Comparison of ENCODE assay signal across 8 mouse cellular contexts in the genomic region with DNA sequence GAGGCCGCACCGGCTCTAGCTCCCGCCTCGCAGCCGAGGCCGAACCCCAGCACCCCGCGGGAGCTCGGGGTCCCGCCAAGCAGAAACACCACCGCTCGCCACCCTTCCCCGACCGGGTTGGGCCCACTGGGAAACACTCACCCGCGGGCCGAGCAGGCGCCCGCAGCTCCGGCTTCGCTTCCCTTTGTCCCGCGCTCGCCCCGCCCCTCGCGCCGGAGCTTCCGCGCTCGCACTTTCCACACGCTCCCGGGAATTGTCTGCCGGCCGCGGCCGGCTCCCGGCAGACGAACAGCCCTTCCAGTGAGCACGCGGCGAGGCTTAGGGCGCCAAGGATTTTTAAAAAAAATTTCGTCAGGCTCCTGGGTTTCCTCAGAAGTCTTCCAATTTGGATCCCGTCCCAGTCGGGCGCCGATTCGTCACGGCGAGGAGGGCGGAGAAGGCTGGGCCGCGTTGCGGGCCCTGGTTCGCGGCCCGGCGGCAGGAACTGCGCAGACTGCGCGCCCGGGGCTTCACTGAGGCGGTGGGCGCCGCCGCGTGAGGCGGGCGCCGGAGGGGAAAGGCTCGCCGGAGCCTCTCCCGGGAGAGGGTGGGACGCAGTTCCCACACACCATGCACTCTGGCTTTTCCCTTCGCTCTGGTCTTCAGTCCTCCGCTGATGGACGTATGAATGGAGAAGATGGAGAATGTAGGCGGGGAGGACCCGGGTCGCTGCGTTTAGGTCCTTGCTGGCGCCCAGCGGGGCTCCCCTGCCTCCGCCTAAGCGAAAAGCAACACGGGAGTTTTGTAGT. TPM values are rescaled to one million over a fixed set of nuclear protein-coding genes. Genes with fewer than 3 reads are reported as not detected.
A peak's percentile ranks its signal among the peaks of the same experiment; 100 is the strongest.
DNase-seq lines count a peak whose midpoint lies in the region; ATAC-seq and TF ChIP-seq lines count a peak whose summit lies in the region.

A gene (minus strand): TSS at position 757 of the 788 bp plus-strand sequence.

- H3K27ac ChIP-seq in forebrain, embryonic 15.5 days (replicated peaks) = peak within 1 kb of the TSS; percentile 97
- peak within 1 kb of the TSS; percentile 99 for H3K27ac ChIP-seq in neural tube, embryonic 14.5 days (ENCODE audit: low read depth, low read length)
- H3K27ac ChIP-seq in testis, adult 2 months (ENCODE audit: control insufficient read depth, insufficient read depth, low read depth, low read length) = peak within 1 kb of the TSS; percentile 85

- no peak; the same call in 1 of the 2 replicates for TF ChIP-seq POLR2A in testis, adult 2 months (IDR thresholded peaks at IDR 0.05; ENCODE audit: control insufficient read depth, low read depth, low read length)

- H3K36me3 ChIP-seq in G1E (replicated peaks) = peaks cover 25% of the 10 kb centered on the region
- peaks cover 14% of the 10 kb centered on the region for H3K36me3 ChIP-seq in forebrain, embryonic 15.5 days
- 0 out of 2 replicates have a peak, but pooled peaks cover 14% of the 10 kb centered on the region for H3K36me3 ChIP-seq in neural tube, embryonic 14.5 days (ENCODE audit: control insufficient read depth, insufficient read depth, low read length)
- H3K36me3 ChIP-seq in testis, adult 2 months (ENCODE audit: control insufficient read depth, insufficient read depth, low read length) = peaks cover 1% of the 10 kb centered on the region

- under 1% methylated on average over 86 of the region's 87 CpGs for WGBS in forebrain, embryonic 15.5 days
- WGBS in neural tube, embryonic 14.5 days = under 1% methylated on average over 83 of the region's 87 CpGs

- no peak for TF ChIP-seq CTCF in G1E (IDR thresholded peaks at IDR 0.05; ENCODE audit: low read depth, low read length)
- no peak for TF ChIP-seq CTCF in testis, adult 2 months (IDR thresholded peaks at IDR 0.05; ENCODE audit: control insufficient read depth, insufficient read depth, insufficient replicate concordance, low read depth, low read length)

- H3K9ac ChIP-seq in forebrain, embryonic 15.5 days (replicated peaks) = peak within 1 kb of the TSS; percentile 98
- peak within 1 kb of the TSS; percentile 99 for H3K9ac ChIP-seq in neural tube, embryonic 14.5 days (replicated peaks; ENCODE audit: low read depth, low read length)

- peak; percentile 61 for DNase-seq in G1E (ENCODE audit: low spot score)
- DNase-seq in cerebellum, adult 11-12 months = peak; percentile 70
- peak; percentile 85 to 87 for DNase-seq in heart, postnatal 14 days
- peak; percentile 73 for DNase-seq in layer of hippocampus, adult 11-12 months (ENCODE audit: low spot score)
- DNase-seq in lung, adult 18-20 months = peak; percentile 73 to 74

- peak within 1 kb of the TSS; percentile 87 for H3K4me3 ChIP-seq in G1E (ENCODE audit: low read depth, low read length)
- H3K4me3 ChIP-seq in forebrain, embryonic 15.5 days = peak within 1 kb of the TSS; percentile 89
- H3K4me3 ChIP-seq in neural tube, embryonic 14.5 days (ENCODE audit: low read depth, low read length) = peak within 1 kb of the TSS; percentile 90
- H3K4me3 ChIP-seq in testis, adult 2 months (ENCODE audit: control insufficient read depth, low read depth, low read length) = peak within 1 kb of the TSS; percentile 93

- peak within 1 kb of the TSS; percentile 70 for H3K4me2 ChIP-seq in forebrain, embryonic 15.5 days (replicated peaks)
- H3K4me2 ChIP-seq in neural tube, embryonic 14.5 days (ENCODE audit: low read depth, low read length) = peak within 1 kb of the TSS; percentile 73

- no peaks in the 10 kb centered on the region for H3K9me3 ChIP-seq in G1E (replicated peaks)
- H3K9me3 ChIP-seq in forebrain, embryonic 15.5 days = no peaks in the 10 kb centered on the region
- H3K9me3 ChIP-seq in neural tube, embryonic 14.5 days (ENCODE audit: control insufficient read depth, low read length) = no peaks in the 10 kb centered on the region

- intact Hi-C loops in heart, postnatal 14 days (cut with DNase I) = no loop called here

- H3K27me3 ChIP-seq in G1E (ENCODE audit: insufficient read depth, low read length) = no peaks in the 10 kb centered on the region
- no peaks in the 10 kb centered on the region for H3K27me3 ChIP-seq in forebrain, embryonic 15.5 days
- H3K27me3 ChIP-seq in neural tube, embryonic 14.5 days (ENCODE audit: control insufficient read depth, insufficient read depth, low read length) = no peaks in the 10 kb centered on the region
- H3K27me3 ChIP-seq in testis, adult 2 months (ENCODE audit: control insufficient read depth, insufficient read depth, low read length) = no peaks in the 10 kb centered on the region

- peaks cover 35% of the 10 kb centered on the region for H3K4me1 ChIP-seq in G1E (ENCODE audit: insufficient read depth, low read depth, low read length)
- H3K4me1 ChIP-seq in forebrain, embryonic 15.5 days = peaks cover 40% of the 10 kb centered on the region
- H3K4me1 ChIP-seq in neural tube, embryonic 14.5 days (ENCODE audit: control insufficient read depth, insufficient read depth, low read length) = peaks cover 25% of the 10 kb centered on the region
- H3K4me1 ChIP-seq in testis, adult 2 months (ENCODE audit: control insufficient read depth, insufficient read depth, low read length) = peaks cover 6% of the 10 kb centered on the region

- peak; percentile 26; the same call in 1 of the 2 replicates for ATAC-seq in G1E (ENCODE audit: extremely low read depth, insufficient number of reproducible peaks, low FRiP score, poor library complexity, severe bottlenecking)
- ATAC-seq in forebrain, embryonic 15.5 days (replicated peaks) = peak; percentile 92
- peak; percentile 91 for ATAC-seq in neural tube, embryonic 14.5 days (ENCODE audit: low read depth)

RNA-seq across cellular contexts. Expression of the gene that starts here (rescaled TPM):
- total RNA-seq in G1E (2014; fragmentation: Nextera tagmentation) = 168 and 175 TPM in 2 replicates
- total RNA-seq in G1E (2017) = 144 and 160 TPM in 2 replicates
- 373 and 391 TPM in 2 replicates for polyA plus RNA-seq in G1E (2012)
- polyA plus RNA-seq in forebrain, embryonic 15.5 days (2015; fragmentation: Nextera tagmentation; extraction: Ambion mirVana) = 366 and 381 TPM in 2 replicates
- 10 to 100 TPM; 49.2 to 55.7 TPM for total RNA-seq in heart, postnatal 14 days (2021)
- 155 and 157 TPM in 2 replicates for polyA plus RNA-seq in neural tube, embryonic 14.5 days (2014; fragmentation: Nextera tagmentation; extraction: Ambion mirVana)
- 18.5 and 18.8 TPM in 2 replicates for polyA plus RNA-seq in testis, adult 2 months (2012; rRNA removed)

Comparison
In these comparisons a context has a peak if more than half of its experiments do, and no peak if none do; other contexts are left out.
1. Peak in every context shown above with its lines: DNase-seq, ATAC-seq, H3K4me3 ChIP-seq and H3K27ac ChIP-seq.
2. ATAC-seq: peak in every context shown above with its lines; median percentile 92 in forebrain, embryonic 15.5 days; 91 in neural tube, embryonic 14.5 days; 26 in G1E.